Mouse (Mus musculus): ENCODE data around the gene Frmd6. TPM values are rescaled to one million over a fixed set of nuclear protein-coding genes. Genes with fewer than 3 reads are reported as not detected.

Frmd6 gene
- 100 to 1,000 TPM in 1 of 2 experiments, 10 to 100 TPM in 1; 70.4 to 124 TPM for total RNA-seq (2021)
- long read RNA-seq, experiment 1, full-length matches to known transcripts: 18 of 100 reads
- long read RNA-seq, experiment 1, partial matches to known transcripts: 13 of 100 reads
- long read RNA-seq, experiment 1, other reads (novel, unspliced or antisense): 69 of 100 reads
- long read RNA-seq, experiment 2, full-length matches to known transcripts: 17 of 98 reads
- long read RNA-seq, experiment 2, partial matches to known transcripts: 42 of 98 reads
- long read RNA-seq, experiment 2, other reads (novel, unspliced or antisense): 39 of 98 reads

- peak; percentile 94 to 96 for DNase-seq (ENCODE audit: low spot score in 2 of 2)
Observed at GRCm38 (mm10) chr12:70824729-70825650, at the start of gene Frmd6. Gene Frmd6, plus strand, starts transcription at chr12:70825514.

- DNase-seq (ENCODE audit: low spot score in 2 of 2): no peak
Observed at GRCm38 (mm10) chr12:70775609-70776008, 49.7 kb upstream of the Frmd6 start.

GRCm38 (mm10) chr12:70776683-70777082 is 48.6 kb upstream of the Frmd6 start:
- DNase-seq (ENCODE audit: low spot score in 2 of 2): no peak

GRCm38 (mm10) chr12:70777466-70777865 is 47.8 kb upstream of the Frmd6 start:
- DNase-seq (ENCODE audit: low spot score in 2 of 2): no peak

- DNase-seq (ENCODE audit: low spot score in 2 of 2): no peak
Observed at GRCm38 (mm10) chr12:70777866-70778265, 47.4 kb upstream of the Frmd6 start.

GRCm38 (mm10) chr12:70778271-70778670 is 47.0 kb upstream of the Frmd6 start:
- no peak for DNase-seq (ENCODE audit: low spot score in 2 of 2)

GRCm38 (mm10) chr12:70778724-70779123 is 46.6 kb upstream of the Frmd6 start:
- DNase-seq (ENCODE audit: low spot score in 2 of 2): no peak

GRCm38 (mm10) chr12:70783049-70783448 is 42.3 kb upstream of the Frmd6 start:
- DNase-seq (ENCODE audit: low spot score in 2 of 2): no peak

- no peak for DNase-seq (ENCODE audit: low spot score in 2 of 2)
Observed at GRCm38 (mm10) chr12:70783475-70784239, 41.7 kb upstream of the Frmd6 start.

- DNase-seq (ENCODE audit: low spot score in 2 of 2): no peak
Observed at GRCm38 (mm10) chr12:70784240-70784705, 41.0 kb upstream of the Frmd6 start.

- DNase-seq (ENCODE audit: low spot score in 2 of 2): no peak
Observed at GRCm38 (mm10) chr12:70789341-70789740, 36.0 kb upstream of the Frmd6 start.

- no peak for DNase-seq (ENCODE audit: low spot score in 2 of 2)
Observed at GRCm38 (mm10) chr12:70793291-70793690, 32.0 kb upstream of the Frmd6 start.

GRCm38 (mm10) chr12:70794543-70795388 is 30.5 kb upstream of the Frmd6 start:
- DNase-seq (ENCODE audit: low spot score in 2 of 2): no peak

- DNase-seq (ENCODE audit: low spot score in 2 of 2): no peak
Observed at GRCm38 (mm10) chr12:70795389-70795711, 30.0 kb upstream of the Frmd6 start.

GRCm38 (mm10) chr12:70798496-70798895 is 26.8 kb upstream of the Frmd6 start:
- no peak for DNase-seq (ENCODE audit: low spot score in 2 of 2)

GRCm38 (mm10) chr12:70799231-70800002 is 25.9 kb upstream of the Frmd6 start:
- no peak for DNase-seq (ENCODE audit: low spot score in 2 of 2)

GRCm38 (mm10) chr12:70800086-70800485 is 25.2 kb upstream of the Frmd6 start:
- no peak for DNase-seq (ENCODE audit: low spot score in 2 of 2)

GRCm38 (mm10) chr12:70801361-70801760 is 24.0 kb upstream of the Frmd6 start:
- DNase-seq (ENCODE audit: low spot score in 2 of 2): no peak

- DNase-seq (ENCODE audit: low spot score in 2 of 2): no peak
Observed at GRCm38 (mm10) chr12:70803494-70803893, 21.8 kb upstream of the Frmd6 start.

GRCm38 (mm10) chr12:70804989-70805388 is 20.3 kb upstream of the Frmd6 start:
- no peak for DNase-seq (ENCODE audit: low spot score in 2 of 2)

Data from adrenal gland, adult 18-20 months (tissue).